33 mouse cellular contexts compared by ENCODE assay signal in the genomic region with DNA sequence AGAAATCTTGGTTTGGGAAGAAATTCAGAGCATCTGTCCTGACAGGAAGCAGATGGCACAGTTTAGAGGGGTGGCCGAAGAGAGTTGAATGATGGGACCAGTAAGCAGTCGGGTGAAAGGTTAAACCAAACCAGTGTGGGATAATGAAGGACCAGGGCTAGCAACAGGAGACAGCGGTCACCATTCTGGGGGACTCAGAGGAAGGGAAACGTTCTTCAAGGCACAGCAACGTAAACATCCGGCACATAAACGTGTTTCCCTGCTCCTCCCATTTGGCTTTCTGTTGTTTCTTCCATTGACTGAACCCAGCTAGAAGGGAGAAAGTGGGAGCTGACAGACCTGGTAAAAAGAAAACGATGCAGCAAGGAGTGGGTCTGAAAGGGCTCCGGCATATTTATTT. TPM values are rescaled to one million over a fixed set of nuclear protein-coding genes. Genes with fewer than 3 reads are reported as not detected.
DNase-seq lines count a peak whose midpoint lies in the region; ATAC-seq and TF ChIP-seq lines count a peak whose summit lies in the region.
"Had no signal": no experiment of that assay in that cellular context is flagged by ENCODE, and none has a peak within 500 bp of the region (broad histone marks: within the 10 kb centered on the region; RNA-seq: fewer than 3 reads in every experiment).

No protein-coding gene starts in this region.

- no peaks in the 10 kb centered on the region for H3K27me3 ChIP-seq in kidney, postnatal 0 days (ENCODE audit: insufficient read depth, low read length)
- H3K27me3 ChIP-seq in megakaryocyte, embryonic 14.5 days (replicated peaks): peaks cover 2% of the 10 kb centered on the region
- H3K27me3 ChIP-seq in limb, embryonic 10.5 days (ENCODE audit: low read depth, poor library complexity, severe bottlenecking): no peaks in the 10 kb centered on the region
- H3K27me3 ChIP-seq: embryonic facial prominence, embryonic 15.5 days; liver, embryonic 13.5 days; midbrain, embryonic 12.5 days had no signal

- H3K36me3 ChIP-seq in kidney, postnatal 0 days (ENCODE audit: insufficient read depth, low read length): no peaks in the 10 kb centered on the region
- no peaks in the 10 kb centered on the region for H3K36me3 ChIP-seq in megakaryocyte, embryonic 14.5 days (replicated peaks; ENCODE audit: low read length)
- no peaks in the 10 kb centered on the region for H3K36me3 ChIP-seq in limb, embryonic 10.5 days
- H3K36me3 ChIP-seq: embryonic facial prominence, embryonic 15.5 days; liver, embryonic 13.5 days; midbrain, embryonic 12.5 days had no signal

- 0 out of 2 replicates have a peak overlapping the region, but pooled peaks have one; percentile 8 for H3K9ac ChIP-seq in kidney, postnatal 0 days (ENCODE audit: low read depth, low read length)
- H3K9ac ChIP-seq: embryonic facial prominence, embryonic 15.5 days; liver, embryonic 13.5 days; midbrain, embryonic 12.5 days had no signal

- H3K9me3 ChIP-seq in kidney, postnatal 0 days (replicated peaks; ENCODE audit: low read length): no peaks in the 10 kb centered on the region
- H3K9me3 ChIP-seq in megakaryocyte, embryonic 14.5 days: peaks cover 3% of the 10 kb centered on the region; the same call in 1 of the 2 replicates
- H3K9me3 ChIP-seq in limb, embryonic 10.5 days (replicated peaks): no peaks in the 10 kb centered on the region
- H3K9me3 ChIP-seq: embryonic facial prominence, embryonic 15.5 days; liver, embryonic 13.5 days; midbrain, embryonic 12.5 days had no signal

- no peak overlapping the region for H3K27ac ChIP-seq in kidney, postnatal 0 days
- peak overlapping the region; percentile 34; the same call in 1 of the 2 replicates for H3K27ac ChIP-seq in limb, embryonic 10.5 days
- H3K27ac ChIP-seq: embryonic facial prominence, embryonic 15.5 days; hindbrain, postnatal 0 days; liver, embryonic 13.5 days; macrophage; midbrain, embryonic 12.5 days had no signal

- 14% methylated on average over 9 of the region's 9 CpGs for WGBS in kidney, postnatal 0 days
- 19% methylated on average over 9 of the region's 9 CpGs for WGBS in limb, embryonic 10.5 days

- no peak overlapping the region for H3K4me3 ChIP-seq in kidney, postnatal 0 days (replicated peaks; ENCODE audit: low read depth, low read length)
- H3K4me3 ChIP-seq in megakaryocyte, embryonic 14.5 days (replicated peaks): peak overlapping the region; percentile 48
- no peak overlapping the region for H3K4me3 ChIP-seq in limb, embryonic 10.5 days
- H3K4me3 ChIP-seq: embryonic facial prominence, embryonic 15.5 days; liver, embryonic 13.5 days; midbrain, embryonic 12.5 days had no signal

- no peak overlapping the region for H3K4me2 ChIP-seq in kidney, postnatal 0 days (ENCODE audit: low read length)
- H3K4me2 ChIP-seq: embryonic facial prominence, embryonic 15.5 days; heart, embryonic 11.5 days; liver, embryonic 13.5 days; midbrain, embryonic 12.5 days had no signal

- ATAC-seq in kidney, postnatal 0 days (replicated peaks; ENCODE audit: low FRiP score, low read depth): no peak
- no peak for ATAC-seq in megakaryocyte, adult 5-6 weeks (ENCODE audit: poor library complexity, severe bottlenecking)
- ATAC-seq: forebrain, embryonic 16.5 days; hindbrain, postnatal 0 days; intestine, embryonic 16.5 days had no signal

- H3K4me1 ChIP-seq in kidney, postnatal 0 days (replicated peaks; ENCODE audit: insufficient read depth, low read length): 0 out of 2 replicates have a peak, but pooled peaks cover 4% of the 10 kb centered on the region
- peaks cover 15% of the 10 kb centered on the region for H3K4me1 ChIP-seq in megakaryocyte, embryonic 14.5 days
- peaks cover 6% of the 10 kb centered on the region for H3K4me1 ChIP-seq in limb, embryonic 10.5 days
- H3K4me1 ChIP-seq: embryonic facial prominence, embryonic 15.5 days; liver, embryonic 13.5 days had no signal

- no peak for TF ChIP-seq CTCF in kidney, postnatal 0 days (IDR thresholded peaks at IDR 0.05; ENCODE audit: low read depth)

- DNase-seq in kidney, postnatal 0 days (ENCODE audit: low spot score): peak; percentile 48
- DNase-seq in kidney, adult 8-10 months: no peak
- peak; percentile 28 for DNase-seq in embryo, embryonic 11 days
- no peak for DNase-seq in limb, embryonic 10.5 days (ENCODE audit: low spot score)
- DNase-seq in layer of hippocampus, adult 11-12 months (ENCODE audit: low spot score): no peak
- DNase-seq: cerebellum, adult 11-12 months; cerebellum, postnatal 10 days; gastrocnemius, postnatal 10 days; kidney, postnatal 14 days; liver, embryonic 13.5 days; right cerebral cortex, postnatal 25 days; spleen, adult 18-20 months; thymus, postnatal 25 days had no signal

RNA-seq across cellular contexts. Expression of a gene that starts 7.0 kb away (rescaled TPM):
- 31.2 and 34.5 TPM in 2 replicates for polyA plus RNA-seq in kidney, postnatal 0 days (2015; fragmentation: Nextera tagmentation; extraction: Ambion mirVana)
- 5.4 and 7.3 TPM in 2 replicates for polyA plus RNA-seq in megakaryocyte, embryonic 14.5 days (2012; ENCODE audit: insufficient read depth, low replicate concordance)
- total RNA-seq in megakaryocyte, adult 5-6 weeks (2015): 7.5 and 9.1 TPM in 2 replicates
- 6.0 and 8.6 TPM in 2 replicates for total RNA-seq in megakaryocyte, adult 5-6 weeks (2017)
- polyA plus RNA-seq in limb, embryonic 10.5 days (2016; fragmentation: Nextera tagmentation; extraction: Ambion mirVana): 21.1 and 21.4 TPM in 2 replicates

RNA-seq across cellular contexts. Expression of a gene that starts 14.6 kb away (rescaled TPM):
- not detected in 2 replicates for polyA plus RNA-seq in kidney, postnatal 0 days (2015; fragmentation: Nextera tagmentation; extraction: Ambion mirVana)
- not detected in 2 replicates for polyA plus RNA-seq in megakaryocyte, embryonic 14.5 days (2012; ENCODE audit: insufficient read depth, low replicate concordance)
- total RNA-seq in megakaryocyte, adult 5-6 weeks (2015): not detected in 2 replicates
- total RNA-seq in megakaryocyte, adult 5-6 weeks (2017): not detected in 2 replicates
- not detected in 2 replicates for polyA plus RNA-seq in limb, embryonic 10.5 days (2016; fragmentation: Nextera tagmentation; extraction: Ambion mirVana)
- total RNA-seq: adrenal gland, adult 2 months; granulocyte monocyte progenitor cell, adult 5-6 weeks; hematopoietic stem cell, adult 5-6 weeks; hindbrain, postnatal 0 days; left cerebral cortex, postnatal 14 days; MEL; monocyte, adult 5-6 weeks had no signal
- polyA plus RNA-seq: adrenal gland, adult 2 months; C2C12; cortical plate, adult 2 months; embryonic facial prominence, embryonic 15.5 days; forebrain, embryonic 16.5 days; heart, embryonic 11.5 days; heart, postnatal 0 days; hindbrain, postnatal 0 days; intestine, embryonic 16.5 days; limb, embryonic 14.5 days; liver, embryonic 13.5 days; macrophage; midbrain, embryonic 12.5 days; neural tube, embryonic 11.5 days had no signal

RNA-seq across cellular contexts. Expression of a gene that starts 42.2 kb away (rescaled TPM):
- polyA plus RNA-seq in kidney, postnatal 0 days (2015; fragmentation: Nextera tagmentation; extraction: Ambion mirVana): 3.7 and 4.3 TPM in 2 replicates
- polyA plus RNA-seq in megakaryocyte, embryonic 14.5 days (2012; ENCODE audit: insufficient read depth, low replicate concordance): 2.8 and 3.5 TPM in 2 replicates
- 38.3 and 43.4 TPM in 2 replicates for total RNA-seq in megakaryocyte, adult 5-6 weeks (2015)
- 37.7 and 39.7 TPM in 2 replicates for total RNA-seq in megakaryocyte, adult 5-6 weeks (2017)
- polyA plus RNA-seq in limb, embryonic 10.5 days (2016; fragmentation: Nextera tagmentation; extraction: Ambion mirVana): 11.3 and 12.7 TPM in 2 replicates

Comparison
In these comparisons a context has a peak if more than half of its experiments do, and no peak if none do; other contexts are left out.
1. DNase-seq: peak in kidney, postnatal 0 days (single experiment) and embryo, embryonic 11 days (single experiment); none in kidney, adult 8-10 months (0 of 2), limb, embryonic 10.5 days (single experiment) and layer of hippocampus, adult 11-12 months (single experiment).